Mouse (Mus musculus) lung, adult 2 months (tissue): ENCODE measurements around the gene Pkmyt1. TPM values are rescaled to one million over a fixed set of nuclear protein-coding genes. Genes with fewer than 3 reads are reported as not detected.

ENCODE experiments used
- DNase-seq: peaks from one replicate; pipeline ENCODE4 v3.0.0; 2022
- H3K4me1 ChIP-seq: fragments of 200-500 bp; 2 replicates; pipeline ENCODE4 v1.6.1; 2011; ENCODE audit warnings: low read length; ENCODE audit not compliant: control insufficient read depth, insufficient read depth
- H3K4me3 ChIP-seq: fragments of 200-500 bp; replicated peaks from 2 replicates; pipeline ENCODE3; 2011; ENCODE audit warnings: low read depth, mild to moderate bottlenecking, control low read depth, low read length; ENCODE audit errors: extremely low read depth
- CTCF ChIP-seq: fragments of 200-500 bp; IDR thresholded peaks from 2 replicates; pipeline ENCODE4 v1.5.1; 2011; ENCODE audit warnings: mild to moderate bottlenecking, low read length, control low read depth; ENCODE audit not compliant: insufficient read depth
- POLR2A ChIP-seq: fragments of 200-500 bp; IDR thresholded peaks from 2 replicates; pipeline ENCODE4 v1.6.1; 2011; ENCODE audit warnings: low read depth, mild to moderate bottlenecking, control low read depth, low read length, borderline replicate concordance; ENCODE audit errors: extremely low read depth
- WGBS: fragments of 180-500 bp; shearing (Covaris S2); methylation state at CpG from one replicate; pipeline ENCODE4 v1.1.7; 2018; 5-methylcytosine and 5-hydroxymethylcytosine counted together
- polyA plus RNA-seq: library from polyadenylated mRNA; depleted of rRNA; stranded (reverse); fragments of >200 nt; gene quantifications from 2 replicates; pipeline ENCODE4 v1.2.3, GENCODE M21; 2012; rRNA removed

Pkmyt1 gene
- polyA plus RNA-seq, result 21.8 and 25.3 TPM in 2 replicates

DNA sequence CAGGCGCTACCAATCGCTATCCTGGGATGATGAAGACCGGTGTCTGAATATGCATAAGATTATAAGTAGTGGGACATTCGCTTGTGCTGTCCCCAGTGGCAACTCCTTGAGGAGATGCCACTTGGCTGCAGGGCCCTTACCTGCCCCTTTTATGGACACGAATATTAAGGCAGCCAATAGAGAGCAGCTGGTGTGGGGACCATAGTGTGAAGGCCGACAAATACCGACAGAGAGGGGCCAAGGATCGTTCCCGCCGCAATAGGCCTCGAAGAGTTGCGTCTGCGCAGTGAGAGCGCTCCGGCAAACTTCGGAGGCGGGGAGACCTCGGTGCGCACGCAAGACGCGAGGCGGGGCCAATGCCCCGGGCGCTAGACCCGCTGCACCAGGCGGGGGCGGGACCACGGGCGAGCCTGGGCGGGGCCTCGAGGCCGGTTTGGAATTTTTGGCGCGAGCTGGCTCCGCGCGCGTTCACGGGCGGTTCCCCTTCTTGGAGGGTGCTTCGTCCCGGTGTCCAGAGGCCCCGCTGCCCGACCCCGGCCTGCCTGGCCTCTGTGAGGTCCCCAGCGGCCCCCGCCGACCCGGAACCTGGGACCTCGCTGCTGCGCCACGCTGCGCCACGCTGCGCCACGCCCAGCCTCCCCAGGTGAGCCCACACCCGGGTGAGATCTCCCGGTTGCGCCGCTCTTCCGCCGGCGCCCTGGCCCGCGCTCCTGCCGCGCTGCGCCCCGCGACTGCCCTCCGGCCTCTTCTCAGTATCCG is at the start of gene Pkmyt1:
Gene Pkmyt1 (plus strand): TSS at position 338 of the 759 bp plus-strand sequence.
- Histone ChIP-seq H3K4me3 (peak within 1 kb of the TSS; percentile 71), H3K4me1 (peaks cover 3% of the 10 kb centered on the region; the same call in 1 of the 2 replicates)
- WGBS, result 2% methylated on average over 58 of the region's 73 CpGs
- TF ChIP-seq POLR2A, result peak; percentile 92; the same call in 1 of the 2 replicates
- TF ChIP-seq CTCF, result no peak
- peak; percentile 97 for DNase-seq

DNA sequence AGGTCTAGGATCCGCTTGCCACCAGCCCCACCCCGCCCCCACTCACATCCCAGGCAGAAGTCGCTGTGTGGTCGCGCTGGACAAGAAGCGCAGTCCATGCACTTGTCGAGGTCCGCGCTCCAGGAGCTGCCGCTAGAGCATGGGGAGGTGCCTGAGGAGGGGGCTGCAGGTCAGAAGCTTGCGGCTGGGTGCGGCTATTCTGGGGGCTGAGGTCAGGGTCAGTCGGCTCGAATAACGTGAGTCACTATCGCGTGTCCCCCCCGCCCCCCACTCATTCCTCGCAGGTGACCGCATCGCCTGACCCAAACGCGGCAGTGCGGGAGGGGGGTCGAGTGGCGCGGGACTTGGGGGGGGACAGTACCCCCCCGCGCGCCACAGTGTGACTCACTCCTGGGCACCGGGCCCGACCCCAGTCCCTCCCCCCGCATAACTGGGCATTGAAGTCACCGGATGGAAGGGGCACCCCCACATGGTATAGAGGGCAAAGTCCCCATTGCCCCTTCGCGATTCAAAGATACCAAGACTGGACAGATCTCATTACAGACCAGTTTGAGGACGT is 49.6 kb upstream of the Pkmyt1 start:
- DNase-seq, result peak; percentile 65
- H3K4me3 ChIP-seq, result peak overlapping the region; percentile 83
- WGBS, result 1% methylated on average over 36 of the region's 37 CpGs
- TF ChIP-seq POLR2A (no peak), CTCF (no peak)
- peaks cover 3% of the 10 kb centered on the region for H3K4me1 ChIP-seq

DNA sequence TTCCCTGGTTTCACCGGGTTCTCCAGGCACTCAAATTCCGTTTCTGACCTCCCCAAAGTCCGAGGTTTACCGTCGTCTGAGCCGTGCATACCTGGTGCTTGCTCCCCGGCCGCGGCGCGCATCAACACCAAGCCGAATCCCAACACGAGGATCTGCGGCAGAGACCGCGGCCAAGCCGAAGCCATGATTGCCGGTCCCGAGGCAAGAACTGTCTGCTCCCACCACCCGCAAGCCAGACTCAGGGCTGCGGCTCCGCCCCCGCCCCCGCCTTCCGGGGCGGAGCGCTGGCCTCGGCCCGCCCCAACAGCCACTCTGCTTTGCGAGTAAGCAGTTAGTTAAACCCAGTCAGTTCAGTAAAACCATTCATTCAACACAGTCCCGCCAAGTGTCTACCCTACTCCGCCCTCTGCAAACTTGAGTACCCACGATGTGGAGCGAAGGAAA is 48.9 kb upstream of the Pkmyt1 start, which contains the start of gene Tnfrsf12a:
Gene Tnfrsf12a (minus strand): TSS at position 233 of the 444 bp plus-strand sequence.
- peaks cover 3% of the 10 kb centered on the region for H3K4me1 ChIP-seq
- TF ChIP-seq POLR2A (peak; percentile 97), CTCF (no peak)
- under 1% methylated on average over 34 of the region's 34 CpGs for WGBS
- peak; percentile 83 for DNase-seq
- peak within 1 kb of the TSS; percentile 83 for H3K4me3 ChIP-seq

DNA sequence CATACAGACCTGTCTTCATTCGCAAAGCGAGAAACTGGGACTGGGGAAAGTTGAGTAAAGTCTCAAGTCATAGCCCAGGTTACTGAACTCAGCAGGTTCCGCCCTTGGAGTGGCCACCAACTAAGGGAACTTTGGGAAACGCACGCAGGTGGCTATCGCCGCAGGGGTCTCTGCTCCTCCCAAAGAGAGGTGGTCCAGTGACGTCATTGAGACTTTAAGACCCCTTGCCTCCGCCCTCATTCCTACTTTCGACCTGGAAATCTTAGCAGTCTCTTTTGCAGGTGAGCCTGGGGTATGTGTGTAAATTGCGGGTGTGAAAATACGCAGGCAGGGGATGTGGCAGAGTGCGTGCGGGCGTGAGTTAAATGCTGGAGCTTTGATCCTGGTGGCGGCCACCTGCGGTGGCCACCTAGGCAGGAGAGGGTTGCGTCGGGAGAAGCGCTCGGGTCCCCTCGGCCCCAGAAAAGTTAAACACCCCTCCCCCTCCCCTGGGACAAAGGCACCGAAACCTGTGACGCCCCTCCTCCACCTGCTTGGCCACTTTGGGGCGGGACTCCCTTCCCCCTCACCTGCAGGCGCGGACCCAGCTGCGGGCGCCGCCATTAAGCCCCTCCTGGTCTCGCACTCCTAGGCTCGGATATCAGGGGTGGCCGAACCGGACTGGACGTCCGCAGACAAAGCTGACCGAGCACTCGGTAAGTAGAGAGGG is 46.9 kb upstream of the Pkmyt1 start, which contains the start of gene Cldn6:
Gene Cldn6 (plus strand): TSS at position 123 of the 709 bp plus-strand sequence.
- TF ChIP-seq POLR2A (no peak), CTCF (no peak)
- H3K4me3 ChIP-seq, result no peak within 1 kb of the TSS
- 6% methylated on average over 38 of the region's 38 CpGs for WGBS
- peaks cover 3% of the 10 kb centered on the region for H3K4me1 ChIP-seq
- DNase-seq, result no peak

DNA sequence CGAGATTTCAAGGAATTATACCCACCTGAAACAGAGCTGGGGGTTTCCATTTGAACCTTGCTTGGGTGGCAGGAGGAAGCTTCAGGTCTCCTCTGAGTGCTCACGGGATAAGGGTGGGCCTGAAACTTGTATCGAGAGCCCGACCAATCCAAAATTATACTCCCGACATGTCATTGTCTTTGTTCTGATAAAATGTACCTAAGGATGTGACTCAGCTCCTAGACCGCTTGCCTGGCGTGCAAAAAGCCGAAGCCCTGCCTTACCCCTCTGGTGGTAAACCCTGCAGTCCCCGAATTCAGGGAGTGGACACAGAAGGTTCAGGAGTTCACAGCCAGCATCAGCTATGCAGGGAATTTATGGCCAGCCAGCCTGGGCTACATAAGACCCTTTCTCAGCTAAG is 45.8 kb upstream of the Pkmyt1 start:
- Histone ChIP-seq H3K4me3 (no peak overlapping the region), H3K4me1 (peaks cover 3% of the 10 kb centered on the region)
- no peak for DNase-seq
- WGBS, result 60% methylated on average over 9 of the region's 9 CpGs
- no peak for TF ChIP-seq CTCF

DNA sequence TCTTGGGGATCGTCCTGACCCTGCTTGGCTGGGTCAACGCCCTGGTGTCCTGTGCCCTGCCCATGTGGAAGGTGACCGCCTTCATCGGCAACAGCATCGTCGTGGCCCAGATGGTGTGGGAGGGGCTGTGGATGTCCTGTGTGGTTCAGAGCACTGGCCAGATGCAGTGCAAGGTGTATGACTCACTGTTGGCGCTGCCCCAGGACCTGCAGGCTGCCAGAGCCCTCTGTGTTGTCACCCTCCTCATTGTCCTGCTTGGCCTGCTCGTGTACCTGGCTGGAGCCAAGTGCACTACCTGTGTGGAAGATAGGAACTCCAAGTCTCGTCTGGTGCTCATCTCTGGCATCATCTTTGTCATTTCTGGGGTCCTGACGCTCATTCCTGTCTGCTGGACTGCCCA is 45.0 kb upstream of the Pkmyt1 start:
- no peak overlapping the region for H3K4me3 ChIP-seq
- DNase-seq, result no peak
- TF ChIP-seq POLR2A, result no peak
- no peaks in the 10 kb centered on the region for H3K4me1 ChIP-seq
- WGBS, result 64% methylated on average over 10 of the region's 10 CpGs

DNA sequence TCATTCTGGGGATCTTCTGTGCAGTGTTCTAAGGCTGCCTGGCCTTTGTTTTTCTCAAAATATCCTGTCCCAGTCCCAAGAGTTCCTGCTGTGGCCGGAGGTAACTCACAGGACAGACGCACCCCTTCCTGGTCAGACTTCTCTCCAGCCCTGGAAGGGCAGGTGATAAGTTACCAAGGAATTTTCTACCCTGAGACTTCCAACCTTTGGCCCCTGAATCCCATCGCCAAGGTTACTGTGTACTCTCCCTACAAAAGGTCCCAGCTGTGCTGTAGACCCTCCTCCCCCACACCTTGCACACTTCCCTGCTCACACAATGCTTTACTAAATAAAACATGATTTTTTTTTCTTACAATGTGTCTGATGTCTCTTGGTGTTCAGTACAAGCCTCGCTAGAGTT is 44.0 kb upstream of the Pkmyt1 start:
- no peak for DNase-seq
- Histone ChIP-seq H3K4me1 (no peaks in the 10 kb centered on the region), H3K4me3 (no peak overlapping the region)
- WGBS, result 44% methylated on average over 4 of the region's 4 CpGs
- TF ChIP-seq CTCF, result no peak
- no peak for TF ChIP-seq POLR2A

DNA sequence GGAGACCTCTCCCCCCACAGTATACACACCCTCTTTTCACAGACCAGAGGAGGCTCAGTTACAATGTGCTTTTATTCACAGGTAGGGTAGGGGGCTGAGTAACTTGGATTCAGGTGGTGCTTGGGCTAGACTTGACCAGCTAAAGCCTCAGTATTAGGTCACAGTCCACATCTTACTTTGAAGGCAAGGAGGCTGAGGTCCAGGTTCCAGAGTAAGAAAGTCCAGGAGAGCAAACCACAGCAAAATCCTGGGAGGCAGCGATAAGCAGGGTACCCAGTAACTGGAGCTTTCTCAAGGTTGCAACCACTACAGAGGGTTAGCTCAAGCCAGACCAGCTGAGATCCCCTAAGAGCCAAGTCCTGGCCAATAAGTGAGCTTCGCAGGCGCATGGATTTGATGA is 43.6 kb upstream of the Pkmyt1 start:
- DNase-seq, result no peak

DNA sequence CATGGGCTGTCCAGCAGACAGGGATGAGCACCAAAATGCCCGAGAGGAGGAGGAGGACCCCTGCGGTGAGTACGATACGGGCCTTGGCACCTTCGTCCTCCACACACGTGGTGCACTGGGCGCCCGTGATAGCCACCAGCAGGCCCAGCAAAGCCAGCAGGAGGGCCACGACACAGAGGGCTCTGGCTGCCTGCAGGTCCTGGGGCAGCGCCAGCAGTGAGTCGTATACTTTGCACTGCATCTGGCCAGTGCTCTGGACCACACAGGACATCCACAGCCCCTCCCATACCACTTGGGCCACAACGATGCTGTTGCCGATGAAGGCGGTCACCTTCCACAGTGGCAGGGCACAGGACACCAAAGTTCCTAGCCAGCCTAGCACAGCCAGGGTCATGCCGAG is 42.9 kb upstream of the Pkmyt1 start:
- no peaks in the 10 kb centered on the region for H3K4me1 ChIP-seq
- H3K4me3 ChIP-seq, result no peak overlapping the region
- DNase-seq, result no peak
- TF ChIP-seq POLR2A, result no peak
- no peak for TF ChIP-seq CTCF
- WGBS, result 32% methylated on average over 15 of the region's 15 CpGs

More for the DNA sequence above, 43.6 kb upstream of the Pkmyt1 start:
- Histone ChIP-seq H3K4me1 (no peaks in the 10 kb centered on the region), H3K4me3 (no peak overlapping the region)
- 74% methylated on average over 3 of the region's 3 CpGs for WGBS
- TF ChIP-seq CTCF, result no peak
- no peak for TF ChIP-seq POLR2A
